Mouse (Mus musculus): ENCODE results near the gene Gm29564. TPM values are rescaled to one million over a fixed set of nuclear protein-coding genes. Genes with fewer than 3 reads are reported as not detected.
"Not testable (repeated sequence)": the region's sequence is repeated elsewhere in the genome, so short reads cannot be mapped to it uniquely, and the experiment has no call there.

The Gm29564 gene
- polyA plus RNA-seq (2015; fragmentation: Nextera tagmentation; extraction: Ambion mirVana) = not detected in 2 replicates

- H3K4me3 ChIP-seq; H3K4me2 ChIP-seq; H3K9me3 ChIP-seq; H3K4me1 ChIP-seq (replicated peaks); ATAC-seq (ENCODE audit: low read depth); H3K27me3 ChIP-seq; H3K36me3 ChIP-seq; H3K9ac ChIP-seq; H3K27ac ChIP-seq (replicated peaks): not testable (repeated sequence)
- no CpG with 5 or more reads among the region's 6 CpGs for WGBS
Observed at GRCm38 (mm10) chrY:78212693-78213092, at the start of gene Gm29564. TSS of gene Gm29564 (plus strand) at chrY:78212993.

Other genes starting within 250 kb of the Gm29564 start
- gene Gm20867, start 249.8 kb upstream of the Gm29564 start, polyA plus RNA-seq (2015; fragmentation: Nextera tagmentation; extraction: Ambion mirVana) = not detected in 2 replicates

All from neural tube, embryonic 13.5 days (tissue).